Mouse (Mus musculus): Measurements from ENCODE around the gene Inppl1. TPM values are rescaled to one million over a fixed set of nuclear protein-coding genes. Genes with fewer than 3 reads are reported as not detected.
A peak's percentile ranks its signal among the peaks of the same experiment; 100 is the strongest.

Inppl1 gene
- polyA plus RNA-seq, 1 experiment from 2014 or later: 33.6 TPM

DNA sequence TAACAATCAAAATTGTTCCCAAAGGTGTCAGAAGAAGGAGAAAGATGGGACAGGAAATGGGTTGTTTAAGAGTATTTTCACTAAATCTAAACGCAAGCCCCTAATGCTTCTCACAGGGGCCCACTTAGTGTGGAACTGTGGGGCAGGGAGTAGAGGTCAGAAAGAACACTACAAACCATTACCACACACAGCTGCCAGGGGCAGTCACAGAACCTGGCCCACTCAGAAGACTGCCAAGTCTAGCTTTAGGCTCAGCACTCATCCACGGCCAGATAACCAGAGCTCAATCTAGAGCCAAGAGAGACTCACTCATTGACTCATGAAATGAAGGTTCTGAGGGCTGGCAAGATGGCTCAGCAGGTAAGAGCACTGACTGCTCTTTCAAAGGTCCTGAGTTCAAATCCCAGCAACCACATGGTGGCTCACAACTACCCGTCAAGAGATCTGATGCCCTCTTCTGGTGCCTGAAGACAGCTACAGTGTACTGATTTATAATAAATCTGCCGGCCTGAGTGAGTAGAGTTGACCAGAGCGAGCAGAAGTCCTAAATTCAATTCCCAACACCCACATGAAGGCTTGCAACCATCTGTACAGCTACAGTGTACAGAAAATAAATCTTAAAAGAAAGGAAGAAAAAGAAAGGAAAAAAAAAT lies 2.4 kb downstream of the Inppl1 start:
- 45% methylated on average over 5 of the region's 5 CpGs for WGBS (ENCODE audit: insufficient replicate concordance)
- H3K27me3 ChIP-seq (ENCODE audit: control insufficient read depth, insufficient read depth, low read length): no peaks in the 10 kb centered on the region
- peak overlapping the region; percentile 86 for H3K9ac ChIP-seq (ENCODE audit: low read depth, low read length)
- H3K4me2 ChIP-seq: peak overlapping the region; percentile 87
- peak overlapping the region; percentile 70 for H3K4me3 ChIP-seq (ENCODE audit: low read depth, low read length)
- no peak for ATAC-seq (replicated peaks; ENCODE audit: insufficient number of reproducible peaks, low FRiP score, low TSS enrichment)
- H3K27ac ChIP-seq (ENCODE audit: low read depth, low read length): no peak overlapping the region
- no peaks in the 10 kb centered on the region for H3K9me3 ChIP-seq (replicated peaks; ENCODE audit: control insufficient read depth, low read length)
- peaks cover 22% of the 10 kb centered on the region for H3K4me1 ChIP-seq (ENCODE audit: control insufficient read depth, insufficient read depth, low read length)
- H3K36me3 ChIP-seq (ENCODE audit: control insufficient read depth, insufficient read depth, low read length): peaks cover 19% of the 10 kb centered on the region

GRCm38 (mm10) chr7:101834903-101835302 lies 3.1 kb downstream of the Inppl1 start:
- H3K4me3 ChIP-seq (ENCODE audit: low read depth, low read length): peak overlapping the region; percentile 70
- peaks cover 22% of the 10 kb centered on the region for H3K4me1 ChIP-seq (ENCODE audit: control insufficient read depth, insufficient read depth, low read length)
- no peaks in the 10 kb centered on the region for H3K9me3 ChIP-seq (replicated peaks; ENCODE audit: control insufficient read depth, low read length)
- H3K27me3 ChIP-seq (ENCODE audit: control insufficient read depth, insufficient read depth, low read length): no peaks in the 10 kb centered on the region
- H3K36me3 ChIP-seq (ENCODE audit: control insufficient read depth, insufficient read depth, low read length): peaks cover 26% of the 10 kb centered on the region
- H3K4me2 ChIP-seq: peak overlapping the region; percentile 87
- no peak for ATAC-seq (replicated peaks; ENCODE audit: insufficient number of reproducible peaks, low FRiP score, low TSS enrichment)
- 0 out of 2 replicates have a peak overlapping the region, but pooled peaks have one; percentile 34 for H3K9ac ChIP-seq (ENCODE audit: low read depth, low read length)
- H3K27ac ChIP-seq (ENCODE audit: low read depth, low read length): no peak overlapping the region
- WGBS (ENCODE audit: insufficient replicate concordance): 45% methylated on average over 3 of the region's 3 CpGs

- Histone ChIP-seq H3K4me3 (ENCODE audit: low read depth, low read length) (no peak overlapping the region), H3K4me2 (peak overlapping the region; percentile 87)
These were observed 4.0 kb downstream of the Inppl1 start for GRCm38 (mm10) chr7:101833916-101834584.

DNA sequence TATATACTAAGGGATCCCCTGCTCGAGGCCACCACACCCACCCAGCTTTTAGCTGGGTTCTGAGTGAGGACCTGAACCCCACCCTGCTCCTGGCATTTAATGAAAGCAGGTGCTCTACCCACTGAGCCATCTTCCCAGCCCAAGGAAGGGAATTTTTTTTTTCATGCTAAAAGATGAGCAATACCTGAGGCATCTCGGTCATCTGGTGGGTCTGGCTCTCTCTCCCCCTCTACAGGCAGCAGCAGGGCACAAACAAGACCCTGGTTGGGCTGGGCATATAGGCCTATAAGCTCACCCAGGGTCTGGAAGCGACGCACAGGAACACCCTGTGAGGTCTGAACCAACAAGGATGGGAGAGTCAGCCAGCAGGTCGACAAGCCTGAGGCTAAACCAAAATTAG lies 4.7 kb downstream of the Inppl1 start:
- Histone ChIP-seq H3K36me3 (ENCODE audit: control insufficient read depth, insufficient read depth, low read length) (peaks cover 34% of the 10 kb centered on the region), H3K27ac (ENCODE audit: low read depth, low read length) (no peak overlapping the region), H3K4me3 (ENCODE audit: low read depth, low read length) (no peak overlapping the region), H3K9me3 (replicated peaks; ENCODE audit: control insufficient read depth, low read length) (no peaks in the 10 kb centered on the region), H3K27me3 (ENCODE audit: control insufficient read depth, insufficient read depth, low read length) (no peaks in the 10 kb centered on the region), H3K4me2 (0 out of 2 replicates have a peak overlapping the region, but pooled peaks have one; percentile 87), H3K9ac (ENCODE audit: low read depth, low read length) (no peak overlapping the region), H3K4me1 (ENCODE audit: control insufficient read depth, insufficient read depth, low read length) (peaks cover 19% of the 10 kb centered on the region)
- ATAC-seq (replicated peaks; ENCODE audit: insufficient number of reproducible peaks, low FRiP score, low TSS enrichment): no peak
- 70% methylated on average over 5 of the region's 5 CpGs for WGBS (ENCODE audit: insufficient replicate concordance)

More at GRCm38 (mm10) chr7:101833916-101834584, 4.0 kb downstream of the Inppl1 start:
- WGBS (ENCODE audit: insufficient replicate concordance): 63% methylated on average over 3 of the region's 3 CpGs
- Histone ChIP-seq H3K9me3 (replicated peaks; ENCODE audit: control insufficient read depth, low read length) (no peaks in the 10 kb centered on the region), H3K9ac (ENCODE audit: low read depth, low read length) (0 out of 2 replicates have a peak overlapping the region, but pooled peaks have one; percentile 35), H3K27me3 (ENCODE audit: control insufficient read depth, insufficient read depth, low read length) (no peaks in the 10 kb centered on the region), H3K27ac (ENCODE audit: low read depth, low read length) (no peak overlapping the region), H3K4me1 (ENCODE audit: control insufficient read depth, insufficient read depth, low read length) (peaks cover 22% of the 10 kb centered on the region), H3K36me3 (ENCODE audit: control insufficient read depth, insufficient read depth, low read length) (peaks cover 32% of the 10 kb centered on the region)
- ATAC-seq (replicated peaks; ENCODE audit: insufficient number of reproducible peaks, low FRiP score, low TSS enrichment): no peak

DNA sequence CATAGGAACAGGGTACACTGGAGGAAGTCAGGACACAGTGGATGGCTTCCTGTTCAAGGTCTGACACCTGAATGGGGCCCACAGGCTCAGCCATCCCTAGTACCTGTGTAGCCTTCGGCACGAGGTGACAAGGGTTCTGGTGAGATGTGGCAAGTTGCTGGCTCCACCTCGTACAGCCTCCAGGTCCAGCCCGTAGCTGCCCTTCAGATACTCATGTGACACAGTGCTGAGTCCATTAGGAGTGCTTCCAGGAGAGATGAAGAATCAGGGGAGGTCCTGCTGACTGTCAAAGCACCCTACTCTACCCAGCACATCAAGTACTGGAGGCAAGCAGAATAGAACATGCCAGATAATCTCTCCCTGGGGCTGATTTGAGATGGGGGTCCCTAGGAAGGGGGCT lies 5.7 kb downstream of the Inppl1 start:
- H3K4me2 ChIP-seq: no peak overlapping the region
- no peak overlapping the region for H3K27ac ChIP-seq (ENCODE audit: low read depth, low read length)
- H3K27me3 ChIP-seq (ENCODE audit: control insufficient read depth, insufficient read depth, low read length): no peaks in the 10 kb centered on the region
- no peaks in the 10 kb centered on the region for H3K9me3 ChIP-seq (replicated peaks; ENCODE audit: control insufficient read depth, low read length)
- H3K9ac ChIP-seq (ENCODE audit: low read depth, low read length): no peak overlapping the region
- peaks cover 19% of the 10 kb centered on the region for H3K4me1 ChIP-seq (ENCODE audit: control insufficient read depth, insufficient read depth, low read length)
- ATAC-seq (replicated peaks; ENCODE audit: insufficient number of reproducible peaks, low FRiP score, low TSS enrichment): no peak
- H3K36me3 ChIP-seq (ENCODE audit: control insufficient read depth, insufficient read depth, low read length): peaks cover 44% of the 10 kb centered on the region
- WGBS (ENCODE audit: insufficient replicate concordance): 94% methylated on average over 4 of the region's 4 CpGs
- H3K4me3 ChIP-seq (ENCODE audit: low read depth, low read length): no peak overlapping the region

DNA sequence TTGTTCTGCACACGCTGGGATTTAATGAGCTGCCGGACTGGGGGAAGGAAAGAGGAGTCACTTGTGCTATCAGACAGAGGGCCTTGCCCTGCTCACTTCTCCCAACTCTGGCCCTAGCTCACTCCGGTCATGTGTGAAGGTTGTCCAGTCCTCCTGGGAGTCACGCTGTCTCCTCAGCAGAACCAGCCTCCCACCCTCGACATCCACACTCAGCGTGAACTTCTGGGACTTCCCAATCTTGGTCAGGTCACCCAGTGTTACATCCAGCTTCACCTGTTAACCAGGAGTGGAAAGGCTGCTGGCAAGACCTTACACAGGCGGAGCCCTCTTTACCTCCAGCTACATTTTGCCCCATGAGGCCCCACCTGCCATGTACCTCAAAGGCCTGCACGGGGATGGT lies 6.6 kb downstream of the Inppl1 start:
- 90% methylated on average over 8 of the region's 8 CpGs for whole genome bisulfite sequencing (ENCODE audit: insufficient replicate concordance)
- no peak overlapping the region for H3K9ac ChIP-seq (ENCODE audit: low read depth, low read length)
- H3K9me3 ChIP-seq (replicated peaks; ENCODE audit: control insufficient read depth, low read length): no peaks in the 10 kb centered on the region
- H3K4me2 ChIP-seq: no peak overlapping the region
- no peak overlapping the region for H3K27ac ChIP-seq (ENCODE audit: low read depth, low read length)
- H3K36me3 ChIP-seq (ENCODE audit: control insufficient read depth, insufficient read depth, low read length): peaks cover 53% of the 10 kb centered on the region
- no peak for ATAC-seq (replicated peaks; ENCODE audit: insufficient number of reproducible peaks, low FRiP score, low TSS enrichment)
- H3K4me1 ChIP-seq (ENCODE audit: control insufficient read depth, insufficient read depth, low read length): peaks cover 19% of the 10 kb centered on the region
- H3K4me3 ChIP-seq (ENCODE audit: low read depth, low read length): no peak overlapping the region
- no peaks in the 10 kb centered on the region for H3K27me3 ChIP-seq (ENCODE audit: control insufficient read depth, insufficient read depth, low read length)

DNA sequence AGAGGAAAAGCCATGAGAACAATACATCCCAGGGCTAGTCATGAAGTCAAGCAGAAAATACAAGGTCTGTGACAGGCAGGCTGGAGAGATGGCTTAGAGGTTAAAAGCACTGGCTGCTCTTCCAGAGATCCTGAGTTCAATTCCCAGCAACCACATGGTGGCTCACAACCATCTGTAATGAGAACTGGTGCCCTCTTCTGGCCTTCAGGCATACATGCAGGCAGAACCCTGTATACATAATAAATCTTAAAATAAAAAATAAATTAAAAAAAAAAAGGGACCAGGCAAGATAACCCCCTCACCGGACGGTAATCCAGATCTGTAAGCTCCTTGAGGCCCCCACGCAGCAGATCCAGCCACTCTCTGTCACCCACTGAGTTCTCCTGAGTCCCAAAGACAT lies 7.7 kb downstream of the Inppl1 start:
- WGBS (ENCODE audit: insufficient replicate concordance): 83% methylated on average over 3 of the region's 3 CpGs

GRCm38 (mm10) chr7:101823758-101824630 lies 14.0 kb downstream of the Inppl1 start:
- 87% methylated on average over 18 of the region's 18 CpGs for WGBS (ENCODE audit: insufficient replicate concordance)
- Histone ChIP-seq H3K27me3 (ENCODE audit: control insufficient read depth, insufficient read depth, low read length) (peaks cover 29% of the 10 kb centered on the region), H3K36me3 (ENCODE audit: control insufficient read depth, insufficient read depth, low read length) (peaks cover 39% of the 10 kb centered on the region), H3K4me2 (no peak overlapping the region), H3K9ac (ENCODE audit: low read depth, low read length) (no peak overlapping the region), H3K27ac (ENCODE audit: low read depth, low read length) (no peak overlapping the region), H3K4me3 (ENCODE audit: low read depth, low read length) (no peak overlapping the region), H3K9me3 (replicated peaks; ENCODE audit: control insufficient read depth, low read length) (no peaks in the 10 kb centered on the region), H3K4me1 (ENCODE audit: control insufficient read depth, insufficient read depth, low read length) (peaks cover 23% of the 10 kb centered on the region; the same call in 1 of the 2 replicates)
- ATAC-seq (replicated peaks; ENCODE audit: insufficient number of reproducible peaks, low FRiP score, low TSS enrichment): no peak

More for the DNA sequence above, 7.7 kb downstream of the Inppl1 start:
- peaks cover 16% of the 10 kb centered on the region for H3K4me1 ChIP-seq (ENCODE audit: control insufficient read depth, insufficient read depth, low read length)
- peaks cover 63% of the 10 kb centered on the region for H3K36me3 ChIP-seq (ENCODE audit: control insufficient read depth, insufficient read depth, low read length)
- no peak overlapping the region for H3K27ac ChIP-seq (ENCODE audit: low read depth, low read length)
- ATAC-seq (replicated peaks; ENCODE audit: insufficient number of reproducible peaks, low FRiP score, low TSS enrichment): no peak
- H3K27me3 ChIP-seq (ENCODE audit: control insufficient read depth, insufficient read depth, low read length): no peaks in the 10 kb centered on the region
- H3K4me3 ChIP-seq (ENCODE audit: low read depth, low read length): no peak overlapping the region
- H3K4me2 ChIP-seq: no peak overlapping the region
- H3K9me3 ChIP-seq (replicated peaks; ENCODE audit: control insufficient read depth, low read length): no peaks in the 10 kb centered on the region
- no peak overlapping the region for H3K9ac ChIP-seq (ENCODE audit: low read depth, low read length)

All from heart, embryonic 11.5 days (tissue).